Mouse (Mus musculus): ENCODE data around the gene Tmem214. TPM values are rescaled to one million over a fixed set of nuclear protein-coding genes. Genes with fewer than 3 reads are reported as not detected.

Tmem214 gene
- polyA plus RNA-seq, 1 experiment, result 46.1 TPM

DNA sequence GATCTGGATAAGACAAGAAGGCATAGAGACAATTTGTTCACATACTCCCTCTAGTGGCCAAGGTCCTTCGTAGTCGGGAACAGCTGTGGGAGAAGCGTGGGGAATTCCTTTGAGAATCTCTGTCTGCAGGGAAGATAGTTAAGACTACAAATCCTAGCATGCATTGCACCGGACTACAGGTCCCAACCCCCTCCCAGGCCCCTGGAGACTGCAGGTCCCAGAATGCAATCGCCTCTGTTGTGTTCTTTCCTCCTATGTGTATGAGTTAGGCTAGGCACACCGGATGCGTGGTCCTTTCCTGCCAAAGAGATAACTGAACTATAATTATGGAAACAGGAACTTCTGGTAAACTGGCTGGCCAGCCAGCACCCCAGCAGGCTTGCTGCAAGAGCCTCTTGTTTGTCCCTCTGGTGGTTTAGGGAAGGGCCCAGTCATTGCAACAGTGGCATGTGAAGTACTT is 48.2 kb downstream of the Tmem214 start:
- no peak for TF ChIP-seq USF1 (IDR thresholded peaks at IDR 0.05; ENCODE audit: low read depth)
- TF ChIP-seq CTCF (IDR thresholded peaks at IDR 0.05; ENCODE audit: control insufficient read depth, insufficient read depth, insufficient read length), result peak; percentile 63
- TF ChIP-seq MYOD1 (IDR thresholded peaks at IDR 0.05; ENCODE audit: control insufficient read depth, insufficient read length, low read depth), result peak; percentile 54
- TF ChIP-seq FOSL1 (IDR thresholded peaks at IDR 0.05; ENCODE audit: insufficient read depth, low read length, poor library complexity, severe bottlenecking), result no peak
- no peak for TF ChIP-seq MYOG (IDR thresholded peaks at IDR 0.05; ENCODE audit: control insufficient read depth, extremely low read depth, insufficient read length)

DNA sequence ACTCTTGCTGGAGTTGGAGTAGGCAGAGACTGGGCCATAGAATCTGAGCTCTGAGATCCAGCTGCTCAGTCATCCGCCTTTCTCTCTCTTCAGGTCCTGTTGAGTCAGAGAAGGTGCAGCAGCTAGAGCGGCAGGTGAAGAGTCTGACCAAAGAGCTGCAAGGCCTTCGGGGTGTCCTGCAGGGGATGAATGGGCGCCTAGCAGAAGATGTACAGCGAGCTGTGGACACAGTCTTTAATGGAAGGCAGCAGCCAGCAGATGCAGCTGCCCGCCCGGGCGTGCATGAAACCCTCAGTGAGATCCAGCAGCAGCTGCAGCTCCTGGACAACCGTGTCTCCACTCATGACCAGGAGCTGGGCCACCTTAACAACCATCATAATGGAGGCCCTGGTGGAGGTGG is 49.0 kb downstream of the Tmem214 start:
- Histone ChIP-seq H3K79me3 (ENCODE audit: low read depth) (no peaks in the 10 kb centered on the region), H3ac (ENCODE audit: control insufficient read depth, insufficient read length, low read depth) (no peak overlapping the region), H3K36me3 (ENCODE audit: control insufficient read depth, insufficient read depth) (no peaks in the 10 kb centered on the region), H3K79me2 (ENCODE audit: control insufficient read depth, insufficient read depth) (peaks cover 16% of the 10 kb centered on the region), H3K27me3 (ENCODE audit: control insufficient read depth, insufficient read depth, insufficient read length) (no peaks in the 10 kb centered on the region), H3K4me3 (ENCODE audit: insufficient read depth, poor library complexity, severe bottlenecking) (no peak overlapping the region)
- TF ChIP-seq MYOG (IDR thresholded peaks at IDR 0.05; ENCODE audit: control insufficient read depth, extremely low read depth, insufficient read length) (no peak), FOSL1 (IDR thresholded peaks at IDR 0.05; ENCODE audit: insufficient read depth, low read length, poor library complexity, severe bottlenecking) (no peak), CTCF (IDR thresholded peaks at IDR 0.05; ENCODE audit: control insufficient read depth, insufficient read depth, insufficient read length) (no peak), MYOD1 (IDR thresholded peaks at IDR 0.05; ENCODE audit: control insufficient read depth, insufficient read length, low read depth) (no peak), CEBPB (IDR thresholded peaks at IDR 0.05; ENCODE audit: low read depth) (no peak), USF1 (IDR thresholded peaks at IDR 0.05; ENCODE audit: low read depth) (no peak), MAX (IDR thresholded peaks at IDR 0.05) (no peak)

More for the DNA sequence above, 48.2 kb downstream of the Tmem214 start:
- Histone ChIP-seq H3K79me3 (ENCODE audit: low read depth) (no peaks in the 10 kb centered on the region), H3K27me3 (ENCODE audit: control insufficient read depth, insufficient read depth, insufficient read length) (no peaks in the 10 kb centered on the region), H3K79me2 (ENCODE audit: control insufficient read depth, insufficient read depth) (peaks cover 16% of the 10 kb centered on the region), H3K36me3 (ENCODE audit: control insufficient read depth, insufficient read depth) (no peaks in the 10 kb centered on the region), H3ac (ENCODE audit: control insufficient read depth, insufficient read length, low read depth) (no peak overlapping the region), H3K4me3 (ENCODE audit: insufficient read depth, poor library complexity, severe bottlenecking) (no peak overlapping the region)

DNA sequence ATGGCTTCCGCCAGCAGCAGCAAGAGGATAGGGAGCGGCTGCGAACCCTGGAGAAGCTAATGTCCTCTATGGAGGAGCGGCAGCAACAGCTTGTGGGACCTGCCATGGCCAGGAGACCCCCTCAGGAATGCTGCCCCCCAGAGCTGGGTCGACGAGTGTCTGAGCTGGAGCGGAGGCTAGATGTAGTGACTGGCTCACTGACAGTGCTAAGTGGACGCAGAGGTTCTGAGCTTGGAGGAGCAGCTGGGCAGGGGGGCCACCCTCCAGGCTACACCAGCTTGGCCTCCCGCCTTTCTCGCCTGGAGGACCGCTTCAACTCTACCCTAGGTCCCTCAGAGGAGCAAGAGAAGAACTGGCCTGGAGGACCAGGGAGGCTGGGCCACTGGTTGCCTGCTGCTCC is 49.5 kb downstream of the Tmem214 start:
- Histone ChIP-seq H3ac (ENCODE audit: control insufficient read depth, insufficient read length, low read depth) (no peak overlapping the region), H3K36me3 (ENCODE audit: control insufficient read depth, insufficient read depth) (no peaks in the 10 kb centered on the region), H3K79me2 (ENCODE audit: control insufficient read depth, insufficient read depth) (peaks cover 16% of the 10 kb centered on the region), H3K4me3 (ENCODE audit: insufficient read depth, poor library complexity, severe bottlenecking) (no peak overlapping the region), H3K27me3 (ENCODE audit: control insufficient read depth, insufficient read depth, insufficient read length) (no peaks in the 10 kb centered on the region), H3K79me3 (ENCODE audit: low read depth) (no peaks in the 10 kb centered on the region)
- TF ChIP-seq USF1 (IDR thresholded peaks at IDR 0.05; ENCODE audit: low read depth), result no peak
- TF ChIP-seq FOSL1 (IDR thresholded peaks at IDR 0.05; ENCODE audit: insufficient read depth, low read length, poor library complexity, severe bottlenecking), result no peak
- no peak for TF ChIP-seq CEBPB (IDR thresholded peaks at IDR 0.05; ENCODE audit: low read depth)
- no peak for TF ChIP-seq MYOG (IDR thresholded peaks at IDR 0.05; ENCODE audit: control insufficient read depth, extremely low read depth, insufficient read length)
- TF ChIP-seq CTCF (IDR thresholded peaks at IDR 0.05; ENCODE audit: control insufficient read depth, insufficient read depth, insufficient read length), result no peak
- no peak for TF ChIP-seq MAX (IDR thresholded peaks at IDR 0.05)

DNA sequence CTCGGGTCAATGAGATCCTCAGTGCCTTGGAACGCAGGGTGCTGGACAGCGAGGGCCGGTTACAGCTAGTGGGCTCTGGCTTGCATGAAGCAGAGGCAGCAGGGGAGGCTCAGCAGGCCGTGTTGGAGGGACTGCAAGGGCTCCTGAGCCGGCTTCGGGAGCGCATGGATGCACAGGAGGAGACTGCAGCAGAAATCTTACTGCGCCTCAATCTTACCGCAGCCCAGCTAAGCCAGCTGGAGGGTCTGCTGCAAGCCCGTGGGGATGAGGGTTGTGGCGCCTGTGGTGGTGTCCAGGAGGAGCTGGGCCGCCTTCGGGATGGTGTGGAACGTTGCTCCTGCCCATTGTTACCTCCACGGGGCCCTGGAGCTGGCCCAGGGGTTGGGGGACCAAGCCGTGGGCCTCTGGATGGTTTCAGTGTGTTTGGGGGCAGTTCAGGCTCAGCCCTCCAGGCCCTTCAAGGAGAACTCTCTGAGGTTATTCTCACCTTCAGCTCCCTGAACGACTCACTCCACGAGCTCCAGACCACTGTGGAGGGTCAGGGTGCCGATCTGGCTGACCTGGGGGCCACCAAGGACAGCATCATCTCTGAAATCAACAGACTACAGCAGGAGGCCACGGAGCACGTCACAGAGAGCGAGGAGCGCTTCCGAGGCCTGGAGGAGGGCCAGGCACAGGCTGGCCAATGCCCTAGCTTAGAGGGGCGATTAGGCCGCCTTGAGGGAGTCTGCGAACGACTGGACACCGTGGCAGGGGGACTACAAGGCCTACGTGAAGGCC is 50.3 kb downstream of the Tmem214 start:
- Histone ChIP-seq H3ac (ENCODE audit: control insufficient read depth, insufficient read length, low read depth) (no peak overlapping the region), H3K4me3 (ENCODE audit: insufficient read depth, poor library complexity, severe bottlenecking) (no peak overlapping the region), H3K79me3 (ENCODE audit: low read depth) (no peaks in the 10 kb centered on the region), H3K79me2 (ENCODE audit: control insufficient read depth, insufficient read depth) (peaks cover 16% of the 10 kb centered on the region), H3K36me3 (ENCODE audit: control insufficient read depth, insufficient read depth) (no peaks in the 10 kb centered on the region), H3K27me3 (ENCODE audit: control insufficient read depth, insufficient read depth, insufficient read length) (no peaks in the 10 kb centered on the region)
- TF ChIP-seq FOSL1 (IDR thresholded peaks at IDR 0.05; ENCODE audit: insufficient read depth, low read length, poor library complexity, severe bottlenecking) (no peak), CTCF (IDR thresholded peaks at IDR 0.05; ENCODE audit: control insufficient read depth, insufficient read depth, insufficient read length) (no peak), MYOG (IDR thresholded peaks at IDR 0.05; ENCODE audit: control insufficient read depth, extremely low read depth, insufficient read length) (no peak), USF1 (IDR thresholded peaks at IDR 0.05; ENCODE audit: low read depth) (no peak), CEBPB (IDR thresholded peaks at IDR 0.05; ENCODE audit: low read depth) (no peak), MAX (IDR thresholded peaks at IDR 0.05) (no peak), MYOD1 (IDR thresholded peaks at IDR 0.05; ENCODE audit: control insufficient read depth, insufficient read length, low read depth) (no peak)

DNA sequence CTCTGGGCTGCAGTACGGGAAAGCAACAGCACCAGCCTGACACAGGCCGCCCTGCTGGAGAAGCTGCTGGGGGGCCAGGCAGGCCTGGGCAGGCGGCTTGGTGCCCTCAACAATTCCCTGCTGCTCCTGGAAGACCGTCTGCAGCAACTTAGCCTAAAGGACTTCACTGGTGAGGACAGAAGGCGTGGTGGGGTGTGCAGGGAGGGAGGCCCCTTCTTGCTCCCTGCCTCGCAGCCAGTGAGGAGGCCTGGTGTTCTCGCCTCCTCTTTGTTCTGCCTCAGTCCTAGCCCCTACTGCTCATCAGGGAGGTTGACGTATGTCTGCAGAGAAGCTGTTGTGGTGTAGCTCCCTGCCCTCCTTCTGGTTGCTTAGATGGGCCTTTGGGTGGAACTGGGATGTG is 50.9 kb downstream of the Tmem214 start:
- H3ac ChIP-seq (ENCODE audit: control insufficient read depth, insufficient read length, low read depth), result no peak overlapping the region
- peaks cover 15% of the 10 kb centered on the region for H3K79me2 ChIP-seq (ENCODE audit: control insufficient read depth, insufficient read depth)
- no peaks in the 10 kb centered on the region for H3K36me3 ChIP-seq (ENCODE audit: control insufficient read depth, insufficient read depth)
- no peak overlapping the region for H3K4me3 ChIP-seq (ENCODE audit: insufficient read depth, poor library complexity, severe bottlenecking)
- H3K27me3 ChIP-seq (ENCODE audit: control insufficient read depth, insufficient read depth, insufficient read length), result no peaks in the 10 kb centered on the region
- no peak for TF ChIP-seq CEBPB (IDR thresholded peaks at IDR 0.05; ENCODE audit: low read depth)
- no peak for TF ChIP-seq MAX (IDR thresholded peaks at IDR 0.05)
- no peak for TF ChIP-seq MYOG (IDR thresholded peaks at IDR 0.05; ENCODE audit: control insufficient read depth, extremely low read depth, insufficient read length)
- TF ChIP-seq USF1 (IDR thresholded peaks at IDR 0.05; ENCODE audit: low read depth), result no peak
- TF ChIP-seq MYOD1 (IDR thresholded peaks at IDR 0.05; ENCODE audit: control insufficient read depth, insufficient read length, low read depth), result no peak
- no peak for TF ChIP-seq FOSL1 (IDR thresholded peaks at IDR 0.05; ENCODE audit: insufficient read depth, low read length, poor library complexity, severe bottlenecking)
- TF ChIP-seq CTCF (IDR thresholded peaks at IDR 0.05; ENCODE audit: control insufficient read depth, insufficient read depth, insufficient read length), result no peak
- no peaks in the 10 kb centered on the region for H3K79me3 ChIP-seq (ENCODE audit: low read depth)
